Comparison of ENCODE assay signal across 8 mouse cellular contexts in genomic region chr6:139248920-139249547, GRCm38 (mm10).
DNase-seq lines count a peak whose midpoint lies in the region; ATAC-seq and TF ChIP-seq lines count a peak whose summit lies in the region.

No protein-coding gene starts in this region.

- ATAC-seq in intestine, embryonic 16.5 days: peak; percentile 75
- peak; percentile 75; the same call in 1 of the 2 replicates for ATAC-seq in midbrain, postnatal 0 days (ENCODE audit: low FRiP score)

- intact Hi-C loops in left cerebral cortex, postnatal 36 days (cut with DNase I): loop anchor here (5.0 kb wide), 2 partner anchors 772 to 1077 kb away; no protein-coding TSS in a partner anchor

- no peak for TF ChIP-seq POLR2A in cerebellum, adult 2 months (IDR thresholded peaks at IDR 0.05; ENCODE audit: borderline replicate concordance, insufficient read depth, low read length)

- TF ChIP-seq CTCF in cerebellum, adult 2 months (IDR thresholded peaks at IDR 0.05; ENCODE audit: borderline replicate concordance, insufficient read depth, low read depth, low read length): peak; percentile 63
- peak; percentile 91 for TF ChIP-seq CTCF in midbrain, postnatal 0 days (IDR thresholded peaks at IDR 0.05)

- 36% methylated on average over 11 of the region's 11 CpGs for WGBS in cerebellum, adult 2 months
- 36% methylated on average over 11 of the region's 11 CpGs for WGBS in intestine, embryonic 16.5 days
- WGBS in midbrain, postnatal 0 days: 32% methylated on average over 11 of the region's 11 CpGs

- no peaks in the 10 kb centered on the region for H3K4me1 ChIP-seq in cerebellum, adult 2 months (ENCODE audit: control insufficient read depth, insufficient read depth, low read length)
- H3K4me1 ChIP-seq in intestine, embryonic 16.5 days (ENCODE audit: control insufficient read depth, insufficient read depth, low read length): no peaks in the 10 kb centered on the region
- H3K4me1 ChIP-seq in midbrain, postnatal 0 days (ENCODE audit: insufficient read depth, low read length): no peaks in the 10 kb centered on the region

- H3K27me3 ChIP-seq in cerebellum, adult 2 months (ENCODE audit: control insufficient read depth, insufficient read depth, low read length): no peaks in the 10 kb centered on the region; the same call in 1 of the 2 replicates
- H3K27me3 ChIP-seq in intestine, embryonic 16.5 days (replicated peaks; ENCODE audit: control insufficient read depth, insufficient read depth, low read length): no peaks in the 10 kb centered on the region
- H3K27me3 ChIP-seq in midbrain, postnatal 0 days (ENCODE audit: insufficient read depth, low read length): no peaks in the 10 kb centered on the region

- no peak overlapping the region for H3K27ac ChIP-seq in cerebellum, adult 2 months (ENCODE audit: insufficient read depth, low read length)
- H3K27ac ChIP-seq in intestine, embryonic 16.5 days (ENCODE audit: low read length): no peak overlapping the region
- H3K27ac ChIP-seq in midbrain, postnatal 0 days (ENCODE audit: low read depth, low read length): no peak overlapping the region

- H3K4me3 ChIP-seq in cerebellum, adult 2 months (replicated peaks; ENCODE audit: insufficient read depth, low read depth, low read length): no peak overlapping the region
- H3K4me3 ChIP-seq in intestine, embryonic 16.5 days (ENCODE audit: low read length): no peak overlapping the region
- no peak overlapping the region for H3K4me3 ChIP-seq in midbrain, postnatal 0 days (ENCODE audit: low read depth, low read length)

- peak overlapping the region; percentile 13; the same call in 1 of the 2 replicates for H3K4me2 ChIP-seq in intestine, embryonic 16.5 days (ENCODE audit: low read depth, low read length)
- H3K4me2 ChIP-seq in midbrain, postnatal 0 days (ENCODE audit: low read depth, low read length, poor library complexity, severe bottlenecking): no peak overlapping the region

- H3K9me3 ChIP-seq in intestine, embryonic 16.5 days (ENCODE audit: control insufficient read depth, low read length): no peaks in the 10 kb centered on the region
- H3K9me3 ChIP-seq in midbrain, postnatal 0 days (ENCODE audit: low read length): no peaks in the 10 kb centered on the region

- no peaks in the 10 kb centered on the region for H3K36me3 ChIP-seq in intestine, embryonic 16.5 days (ENCODE audit: control insufficient read depth, insufficient read depth, low read length)
- no peaks in the 10 kb centered on the region for H3K36me3 ChIP-seq in midbrain, postnatal 0 days (ENCODE audit: insufficient read depth, low read length)

- DNase-seq in lung, adult 18-20 months: peak; percentile 3 to 6
- no peak for DNase-seq in lung, postnatal 25 days (ENCODE audit: low spot score)
- DNase-seq in cerebellum, adult 2 months: peak; percentile 9 to 37
- peak; percentile 13 to 80 for DNase-seq in frontal cortex, adult 2 months (ENCODE audit: extremely low spot score in 1 of 2, low spot score in 1 of 2)
- peak; percentile 59 to 62 for DNase-seq in left cerebral cortex, postnatal 36 days (ENCODE audit: low spot score in 2 of 2)
- DNase-seq in midbrain, postnatal 0 days (ENCODE audit: low spot score): peak; percentile 86
- peak; percentile 54 for DNase-seq in testis, postnatal 14 days (ENCODE audit: low spot score)

- no peak overlapping the region for H3K9ac ChIP-seq in intestine, embryonic 16.5 days (ENCODE audit: low read depth, low read length)
- no peak overlapping the region for H3K9ac ChIP-seq in midbrain, postnatal 0 days (replicated peaks; ENCODE audit: low read length, poor library complexity, severe bottlenecking)
